Mouse (Mus musculus): ENCODE measurements around the gene Mroh9. TPM values are rescaled to one million over a fixed set of nuclear protein-coding genes. Genes with fewer than 3 reads are reported as not detected.

The Mroh9 gene
- total RNA-seq (2021) = not detected in 2 replicates
- long read RNA-seq, experiment 1 = 0 reads
- long read RNA-seq, experiment 2 = 0 reads

DNA sequence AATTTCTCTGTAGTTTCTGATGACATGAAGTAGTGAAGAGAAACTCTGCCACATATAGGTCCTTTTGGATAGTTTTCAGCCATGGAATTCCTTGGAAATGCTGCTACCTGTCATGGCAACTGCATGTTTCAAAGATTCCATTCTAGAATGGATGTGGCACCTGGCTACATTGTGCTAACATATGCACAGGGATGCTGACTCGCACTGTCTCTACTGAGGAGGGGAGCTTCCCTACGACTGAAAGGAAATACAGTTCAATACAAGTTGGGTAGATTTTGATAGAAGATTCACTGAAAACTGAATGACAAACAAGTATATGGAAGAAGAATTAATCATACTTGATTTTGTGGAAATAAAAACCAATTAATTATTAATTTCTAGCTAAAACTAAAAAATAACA is at the start of gene Mroh9:
Gene Mroh9, minus strand, starts transcription at position 101 of the 400 bp plus-strand sequence.
- no peak for DNase-seq

DNA sequence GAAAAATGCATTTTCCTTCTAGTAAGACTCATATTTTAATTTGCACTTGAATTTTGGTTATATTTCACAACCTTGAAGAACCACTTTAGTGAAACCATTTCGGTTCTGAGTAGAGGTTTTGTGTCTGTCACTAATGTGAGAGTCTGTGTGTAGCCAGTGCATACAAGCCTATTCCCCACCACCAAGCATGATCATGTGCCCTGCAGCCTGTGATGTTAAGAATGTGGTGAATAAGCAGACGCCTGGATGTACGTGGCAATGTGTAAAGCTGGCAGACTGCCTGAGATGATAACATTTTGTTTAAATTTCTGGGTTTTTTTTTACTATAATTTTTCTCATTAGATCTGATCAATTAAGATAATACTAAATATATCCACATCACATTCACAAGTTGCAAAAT is 44.5 kb upstream of the Mroh9 start:
- no peak for DNase-seq

DNA sequence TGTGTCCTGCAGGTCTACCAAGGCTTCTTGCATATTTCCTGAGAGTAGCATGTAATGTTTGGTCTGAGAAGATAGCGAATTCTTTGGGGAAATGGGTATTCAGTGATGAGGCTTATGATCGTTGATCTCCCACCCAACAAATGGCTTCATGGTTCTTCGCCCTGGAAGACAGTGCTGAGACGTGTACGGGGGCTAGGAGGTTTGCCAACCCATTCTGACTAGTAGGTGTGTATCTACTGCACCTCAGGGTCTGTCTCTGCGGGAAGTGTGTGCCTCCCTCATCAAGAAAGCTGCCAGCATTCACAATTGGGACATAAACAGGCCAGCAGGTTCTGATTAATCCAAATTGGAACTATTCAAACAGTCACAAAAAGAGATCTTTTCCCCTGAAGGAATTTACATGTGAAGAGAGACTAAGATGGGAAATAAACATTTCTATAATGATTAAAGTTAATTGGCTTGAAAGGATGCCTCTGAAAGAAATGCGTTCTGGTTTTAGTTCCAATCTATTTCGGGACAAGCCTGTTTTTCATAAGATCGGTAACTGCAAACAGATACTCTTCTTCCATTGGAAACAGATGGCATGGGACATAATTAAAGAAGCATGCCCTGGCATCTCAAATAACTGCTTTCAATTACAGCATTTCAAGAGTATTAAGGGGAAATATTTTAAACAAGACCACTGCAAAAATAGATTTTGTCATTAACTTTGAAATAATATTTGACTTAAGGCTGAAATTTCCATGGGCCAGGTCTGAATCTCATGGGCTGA is 43.8 kb upstream of the Mroh9 start:
- DNase-seq = no peak

DNA sequence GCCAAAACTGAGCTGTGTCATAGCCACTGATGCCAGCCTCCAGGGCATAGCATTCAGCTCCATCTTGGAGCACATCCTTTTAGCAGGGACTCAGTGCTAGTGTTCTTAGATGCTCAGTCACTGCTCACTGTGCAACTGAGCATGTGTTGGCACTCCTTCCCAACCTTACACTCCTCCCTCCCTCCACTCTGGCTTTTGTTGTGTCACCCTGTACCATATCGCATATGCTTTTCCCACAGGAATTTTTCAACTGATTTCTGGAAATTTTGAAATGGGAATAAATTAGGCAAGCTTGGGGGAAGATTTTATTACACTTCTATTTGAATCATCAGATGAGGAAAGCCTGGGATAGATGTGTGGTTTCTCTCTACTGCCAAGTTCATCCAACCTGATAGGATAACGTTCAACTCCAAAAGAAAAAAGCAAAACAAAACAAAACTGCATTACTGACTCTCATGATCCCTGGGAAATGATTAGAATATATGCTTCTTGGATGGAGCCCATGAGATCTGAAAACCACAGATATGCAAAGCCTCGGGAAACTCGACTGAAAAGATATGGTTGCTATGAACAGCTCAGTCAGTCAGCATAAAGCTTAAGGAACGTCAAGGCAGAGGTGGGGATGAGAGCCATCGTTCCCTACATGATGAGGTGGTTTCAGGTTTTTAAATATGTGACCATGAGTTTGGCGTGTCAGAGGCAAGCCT is 40.9 kb upstream of the Mroh9 start:
- DNase-seq = no peak

DNA sequence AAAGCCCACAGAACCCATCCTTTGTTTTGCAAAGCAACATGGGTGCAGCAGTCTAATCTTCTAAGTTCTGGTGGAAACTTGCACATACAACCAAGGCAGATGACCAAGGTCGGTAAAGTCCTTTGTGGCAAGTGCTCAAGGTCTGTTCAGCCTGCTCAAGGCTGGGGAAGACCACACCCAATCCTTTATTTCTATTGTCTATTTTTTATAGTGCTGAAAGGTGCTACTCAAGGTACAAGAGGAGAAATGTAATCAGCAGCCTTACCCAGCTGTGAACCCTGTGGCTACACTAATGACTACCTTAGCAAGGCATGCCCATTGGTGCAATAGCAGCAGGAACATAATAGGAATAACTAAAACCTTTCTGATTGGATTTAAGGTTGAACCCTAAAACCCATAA is 36.9 kb upstream of the Mroh9 start:
- DNase-seq = no peak

GRCm38 (mm10) chr1:163113461-163114174 is 28.1 kb upstream of the Mroh9 start:
- DNase-seq = no peak

GRCm38 (mm10) chr1:163112482-163113164 is 27.2 kb upstream of the Mroh9 start:
- DNase-seq = no peak

DNA sequence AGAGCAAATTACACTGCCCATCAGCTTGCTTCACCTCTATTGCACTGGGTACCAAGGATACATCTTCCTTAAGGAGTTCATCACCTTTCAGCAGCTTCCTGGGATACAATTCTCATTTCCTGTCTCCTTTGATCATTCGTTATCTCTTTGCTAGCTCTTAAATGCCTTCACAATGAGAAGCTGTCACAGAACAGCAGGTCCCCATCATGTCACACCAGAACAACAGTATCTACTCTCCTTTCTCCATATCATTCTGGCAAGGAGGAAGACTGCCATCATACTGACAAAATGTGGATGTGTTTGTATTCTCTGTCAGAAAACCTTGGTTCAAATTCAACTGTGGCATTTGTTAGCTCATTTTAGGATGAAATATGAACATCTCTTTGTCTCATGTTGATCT is 19.5 kb upstream of the Mroh9 start:
- DNase-seq = no peak

DNA sequence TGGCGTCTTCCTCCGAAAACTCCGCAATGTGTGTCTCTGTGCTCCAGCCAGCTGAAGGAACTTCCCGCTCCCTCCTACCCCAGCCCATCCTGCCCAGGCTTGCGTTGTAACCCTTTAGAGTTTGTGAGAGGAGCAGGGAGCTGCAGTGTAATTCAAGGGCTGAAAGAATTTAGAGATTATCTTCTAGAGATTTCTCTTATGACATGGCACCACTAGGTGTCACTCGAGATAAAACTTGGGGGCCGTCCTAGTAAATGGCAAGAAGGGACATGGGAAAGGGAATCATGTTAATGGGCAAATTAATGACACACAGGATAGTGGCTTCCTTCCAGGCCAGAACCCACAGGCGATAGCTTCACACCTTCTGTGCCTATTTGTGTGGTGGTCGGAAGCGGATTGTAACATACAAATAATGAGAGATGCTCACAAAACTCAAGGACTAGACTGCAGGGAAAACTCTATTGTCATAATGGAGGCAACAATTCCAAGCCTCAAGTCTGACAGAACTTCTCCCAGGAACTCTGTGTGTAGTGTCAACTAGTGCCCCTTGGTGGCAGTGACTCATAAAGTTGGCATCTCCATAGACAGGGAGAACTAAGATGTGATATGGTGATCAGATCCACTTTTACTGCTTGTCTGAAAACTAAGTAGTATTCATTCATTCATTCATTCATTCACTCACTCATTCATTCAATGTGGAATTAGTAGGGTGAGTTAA is 6.1 kb upstream of the Mroh9 start:
- peak; percentile 55 for DNase-seq

GRCm38 (mm10) chr1:163070502-163070901 is 15.0 kb downstream of the Mroh9 start:
- DNase-seq = peak; percentile 56

DNA sequence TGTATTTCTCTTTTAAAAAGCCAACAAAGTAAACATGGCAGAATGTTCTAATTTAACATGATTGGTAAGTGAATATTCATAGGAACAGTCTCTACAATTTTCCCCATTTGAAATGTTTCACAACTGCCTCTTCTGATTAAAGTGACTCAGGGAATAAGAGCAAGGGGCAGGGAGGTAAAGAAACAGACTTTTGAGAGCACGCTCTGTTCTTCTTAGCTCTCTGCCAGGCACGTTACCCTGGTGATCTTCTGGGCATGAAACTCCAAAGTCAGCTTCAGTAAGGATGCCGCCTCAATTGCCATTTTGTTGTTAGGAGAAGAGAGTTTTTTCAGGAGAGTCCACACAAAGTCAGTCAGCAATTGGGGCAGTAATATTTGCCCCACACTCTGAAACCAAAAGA is 25.1 kb downstream of the Mroh9 start:
- DNase-seq = no peak

- DNase-seq = peak; percentile 33
Measured at GRCm38 (mm10) chr1:163057363-163057762, 28.1 kb downstream of the Mroh9 start.

GRCm38 (mm10) chr1:163055629-163056028 is 29.8 kb downstream of the Mroh9 start:
- DNase-seq = no peak

GRCm38 (mm10) chr1:163023075-163023474 is 62.4 kb downstream of the Mroh9 start:
- DNase-seq = no peak

GRCm38 (mm10) chr1:163009220-163009619 is 76.2 kb downstream of the Mroh9 start:
- no peak for DNase-seq

- DNase-seq = no peak
Measured at GRCm38 (mm10) chr1:163003496-163003895, 82.0 kb downstream of the Mroh9 start.

GRCm38 (mm10) chr1:163001271-163001829 is 84.1 kb downstream of the Mroh9 start:
- no peak for DNase-seq

DNA sequence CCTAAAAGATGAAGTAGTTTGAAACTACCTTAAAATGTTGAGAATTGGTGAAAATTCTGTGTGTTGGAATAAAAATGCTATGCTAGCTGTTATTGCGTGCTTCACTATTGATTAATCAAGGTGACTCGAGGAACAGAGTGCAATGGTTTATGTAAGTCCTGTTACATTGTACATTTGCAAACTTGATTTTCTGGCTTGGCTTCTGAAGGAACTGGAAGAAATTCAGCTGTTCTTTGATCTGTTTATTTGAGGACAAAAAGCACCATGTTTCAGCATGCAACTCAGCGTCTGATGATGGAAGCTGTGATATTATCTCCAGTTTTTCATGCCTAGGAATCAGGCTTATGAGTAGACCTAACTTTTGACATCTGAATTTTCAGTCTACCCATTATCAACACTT is 97.9 kb downstream of the Mroh9 start:
- DNase-seq = no peak

- DNase-seq = no peak
Measured at GRCm38 (mm10) chr1:162986777-162987176, 98.7 kb downstream of the Mroh9 start.

- no peak for DNase-seq
Measured at GRCm38 (mm10) chr1:162986121-162986748, 99.2 kb downstream of the Mroh9 start.

GRCm38 (mm10) chr1:162984428-162984827 is 101.0 kb downstream of the Mroh9 start, which contains the start of gene Fmo3:
Fmo3 (minus strand) TSS chr1:162984528.
- DNase-seq = no peak

All from adrenal gland, postnatal 14 days (tissue).